Mouse (Mus musculus) small intestine, adult 2 months (tissue): ENCODE measurements at regions not wholly inside any gene's neighbourhood (a gene's known extent, or its start where the extent isn't known, plus 50 kb on each side); places are given as distances from the start of the nearest gene placed in this dataset.

Experiments used
- CTCF ChIP-seq: fragments of 200-500 bp; IDR thresholded peaks from 2 replicates; pipeline ENCODE4 v1.5.1; 2012; ENCODE audit warnings: low read depth, mild to moderate bottlenecking, control low read depth, inconsistent platforms, low read length, moderate library complexity, mixed read lengths; ENCODE audit not compliant: insufficient replicate concordance, insufficient read length; ENCODE audit errors: extremely low read depth
- POLR2A ChIP-seq: fragments of 200-500 bp; IDR thresholded peaks from 2 replicates; pipeline ENCODE4 v1.6.1; 2012; ENCODE audit warnings: low read depth, mild to moderate bottlenecking, control low read depth, inconsistent platforms, low read length, moderate library complexity

GRCm38 (mm10) chr1:88966416-88966815, 103.8 kb upstream of the Sh3bp4 start:
- TF ChIP-seq CTCF (no peak), POLR2A (no peak)
